Mouse (Mus musculus): Measurements from ENCODE around the gene A530032D15Rik. TPM values are rescaled to one million over a fixed set of nuclear protein-coding genes. Genes with fewer than 3 reads are reported as not detected.
"Not testable (repeated sequence)": the region's sequence is repeated elsewhere in the genome, so short reads cannot be mapped to it uniquely, and the experiment has no call there.

The A530032D15Rik gene
- total RNA-seq, 2 experiments from 2014 or later: 0.28 to 0.41 TPM

DNA sequence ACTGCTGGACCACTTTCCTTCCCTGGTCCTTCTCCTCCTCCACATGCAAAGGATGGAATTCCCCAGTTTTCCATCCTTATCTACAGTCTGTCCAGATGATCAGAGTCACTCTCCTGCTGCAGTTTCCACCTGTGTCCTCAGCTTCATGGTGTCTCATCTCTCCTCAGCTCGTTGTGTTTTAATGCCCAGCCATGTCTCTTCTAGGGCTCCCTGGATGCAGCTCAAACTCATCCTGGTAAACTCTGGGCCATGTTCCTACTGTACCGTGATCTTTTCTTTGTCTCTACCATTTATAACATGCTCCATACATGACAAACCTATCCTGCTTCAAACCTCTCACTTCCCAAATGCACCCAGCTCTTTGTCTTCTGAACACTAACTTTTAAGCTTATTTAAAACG lies 38.0 kb downstream of the A530032D15Rik start:
- intact Hi-C loops (cut with DNase I); DNase-seq: not testable (repeated sequence)

DNA sequence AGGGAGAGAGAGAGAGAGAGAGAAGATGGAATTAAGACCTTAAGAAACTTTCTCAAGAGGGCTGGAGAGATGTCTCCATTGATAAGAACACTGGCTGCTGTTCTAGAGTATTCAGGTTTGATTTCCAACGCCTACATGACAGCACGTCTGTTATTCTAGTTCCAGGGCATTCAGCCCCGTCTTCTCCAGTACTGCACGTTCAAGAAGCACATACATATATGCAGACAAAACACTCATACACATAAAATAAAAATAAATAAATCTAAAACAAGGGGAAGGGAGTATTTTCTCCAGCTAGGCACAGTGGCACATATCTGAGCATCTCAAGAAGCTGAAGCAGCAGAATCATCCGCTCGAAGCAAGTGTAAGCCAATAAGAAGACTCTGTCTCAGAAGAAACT lies 73.9 kb downstream of the A530032D15Rik start:
- DNase-seq; intact Hi-C loops (cut with DNase I): not testable (repeated sequence)

DNA sequence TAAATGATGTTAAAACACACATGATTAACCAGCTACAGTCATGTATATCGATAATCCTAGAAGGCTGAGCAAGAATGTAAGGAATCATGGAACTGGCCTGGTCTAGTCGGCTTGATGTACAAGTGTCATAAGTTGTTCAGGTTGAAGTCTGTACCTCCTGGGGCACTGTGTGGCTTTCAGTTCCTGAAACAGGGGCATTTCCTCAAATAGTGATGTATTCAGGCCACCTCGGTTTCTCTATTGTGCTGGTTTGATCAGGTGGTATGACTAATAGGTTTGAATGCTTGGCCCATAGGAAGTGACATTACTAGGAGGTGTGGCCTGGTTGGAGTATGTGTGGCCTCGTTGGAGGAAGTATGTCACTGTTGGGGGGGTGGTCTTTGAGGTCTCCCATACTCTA lies 75.3 kb downstream of the A530032D15Rik start:
- DNase-seq: not testable (repeated sequence)

DNA sequence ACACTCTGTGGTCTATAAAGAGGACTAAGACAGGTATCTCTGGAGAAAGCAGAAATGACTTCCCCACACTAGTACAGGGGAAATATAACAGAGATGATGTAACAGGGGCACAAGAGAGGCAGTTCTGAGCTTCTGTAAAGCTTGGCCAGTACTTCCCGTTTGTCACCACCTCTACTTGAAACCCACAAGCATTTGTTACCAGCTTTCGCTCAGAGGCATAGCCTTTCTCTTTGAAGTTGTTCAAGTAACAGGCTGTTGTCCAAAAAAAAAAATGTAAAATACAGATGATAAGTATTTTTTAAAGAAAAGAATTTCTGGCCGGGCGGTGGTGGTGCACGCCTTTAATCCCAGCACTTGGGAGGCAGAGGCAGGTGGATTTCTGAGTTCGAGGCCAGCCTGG lies 76.0 kb downstream of the A530032D15Rik start:
- DNase-seq; intact Hi-C loops (cut with DNase I): not testable (repeated sequence)

More for the DNA sequence above, 75.3 kb downstream of the A530032D15Rik start:
- intact Hi-C loops (cut with DNase I): not testable (repeated sequence)

Other genes starting within 250 kb of the A530032D15Rik start
- gene Slc16a14, start 174.7 kb downstream of the A530032D15Rik start, total RNA-seq (2021): under 1 TPM; 0.39 to 0.57 TPM
- not detected for gene Gm10553, start 9.7 kb downstream of the A530032D15Rik start, total RNA-seq (2021)
- gene C130026I21Rik, start 160.7 kb upstream of the A530032D15Rik start, total RNA-seq (2021): 1 to 10 TPM in 1 of 2 experiments, under 1 TPM in 1; 0.75 to 1.2 TPM